Mouse (Mus musculus): ENCODE data around the gene Adgrg3.

DNA sequence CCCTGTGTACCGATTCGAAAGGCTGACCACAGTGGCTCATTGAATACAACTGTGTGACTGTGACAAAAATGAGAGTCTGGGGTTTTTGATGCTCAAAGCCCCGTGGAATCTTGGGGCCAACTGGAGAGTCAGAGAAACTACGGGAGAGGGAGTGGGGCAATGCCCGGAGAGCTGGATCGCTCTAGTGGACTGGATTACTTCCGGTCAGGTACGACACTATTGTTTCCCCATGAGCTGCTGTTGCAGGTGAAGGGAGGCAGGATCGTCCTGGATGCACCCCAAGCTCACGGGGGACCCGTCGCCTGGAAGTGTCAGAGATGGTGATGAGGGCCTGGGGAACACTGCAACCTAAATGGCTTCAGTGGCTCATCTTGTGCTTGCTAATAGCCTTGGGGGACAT is 21.5 kb upstream of the Adgrg3 start:
- TF ChIP-seq POLR2A (IDR thresholded peaks at IDR 0.05; ENCODE audit: borderline replicate concordance, low read depth, low read length) (no peak), CTCF (IDR thresholded peaks at IDR 0.05; ENCODE audit: low read depth, low read length) (no peak)

Measured in bone marrow macrophage, adult 2 months (primary cell).